Mouse (Mus musculus) MEL (cell line): ENCODE results near the gene Maf.

Source experiments
- CTCF ChIP-seq, 3 experiments: IDR thresholded peaks in 2 of 3; conservative IDR thresholded peaks in 1 of 3; 2 replicates each; pipeline ENCODE4 v1.5.1; 2011 to 2012; ENCODE audit warnings: low read length in 3 of 3, low read depth in 2 of 3, mild to moderate bottlenecking in 2 of 3, improper control_type of control experiment in 1 of 3, inconsistent platforms in 1 of 3, mixed read lengths in 1 of 3, moderate library complexity in 1 of 3; ENCODE audit not compliant: control insufficient read depth in 1 of 3, insufficient read depth in 1 of 3, poor library complexity in 1 of 3, severe bottlenecking in 1 of 3
- E2F4 ChIP-seq: IDR thresholded peaks from 2 replicates; pipeline ENCODE4 v1.6.1; 2011; ENCODE audit warnings: low read depth, low read length, improper control_type of control experiment, borderline replicate concordance
- EP300 ChIP-seq, 2 experiments: IDR thresholded peaks; 2 replicates each; pipeline ENCODE4 v1.6.1; 2011; ENCODE audit warnings: improper control_type of control experiment in 2 of 2, low read length in 2 of 2, low read depth in 1 of 2, mild to moderate bottlenecking in 1 of 2
- ETS1 ChIP-seq: IDR thresholded peaks from 2 replicates; pipeline ENCODE4 v1.6.1; 2012; ENCODE audit warnings: low read depth, mild to moderate bottlenecking, inconsistent platforms, low read length, improper control_type of control experiment, moderate library complexity
- GABPA ChIP-seq: IDR thresholded peaks from 2 replicates; pipeline ENCODE4 v1.6.1; 2012; ENCODE audit warnings: low read depth, mild to moderate bottlenecking, inconsistent platforms, low read length, improper control_type of control experiment, moderate library complexity
- MAFK ChIP-seq: IDR thresholded peaks from 2 replicates; pipeline ENCODE4 v1.6.1; 2011; ENCODE audit warnings: low read depth, mild to moderate bottlenecking, low read length, improper control_type of control experiment, borderline replicate concordance
- MAZ ChIP-seq: IDR thresholded peaks from 2 replicates; pipeline ENCODE4 v1.6.1; 2012; ENCODE audit warnings: low read depth, mild to moderate bottlenecking, inconsistent platforms, low read length, improper control_type of control experiment
- NRF1 ChIP-seq: IDR thresholded peaks from 2 replicates; pipeline ENCODE4 v1.6.1; 2014; ENCODE audit warnings: low read depth, mild to moderate bottlenecking, inconsistent platforms, low read length, improper control_type of control experiment, moderate library complexity; ENCODE audit not compliant: poor library complexity, insufficient read depth, severe bottlenecking
- POLR2A ChIP-seq, 2 experiments: IDR thresholded peaks; 2 replicates each; pipeline ENCODE4 v1.6.1; 2011 to 2012; ENCODE audit warnings: low read length in 2 of 2, mild to moderate bottlenecking in 2 of 2, control low read depth in 1 of 2, improper control_type of control experiment in 1 of 2, low read depth in 1 of 2, moderate library complexity in 1 of 2; ENCODE audit not compliant: control insufficient read depth in 1 of 2, insufficient read depth in 1 of 2, poor library complexity in 1 of 2
- ZNF384 ChIP-seq: IDR thresholded peaks from 2 replicates; pipeline ENCODE4 v1.6.1; 2012; ENCODE audit warnings: low read depth, mild to moderate bottlenecking, inconsistent platforms, low read length, improper control_type of control experiment

DNA sequence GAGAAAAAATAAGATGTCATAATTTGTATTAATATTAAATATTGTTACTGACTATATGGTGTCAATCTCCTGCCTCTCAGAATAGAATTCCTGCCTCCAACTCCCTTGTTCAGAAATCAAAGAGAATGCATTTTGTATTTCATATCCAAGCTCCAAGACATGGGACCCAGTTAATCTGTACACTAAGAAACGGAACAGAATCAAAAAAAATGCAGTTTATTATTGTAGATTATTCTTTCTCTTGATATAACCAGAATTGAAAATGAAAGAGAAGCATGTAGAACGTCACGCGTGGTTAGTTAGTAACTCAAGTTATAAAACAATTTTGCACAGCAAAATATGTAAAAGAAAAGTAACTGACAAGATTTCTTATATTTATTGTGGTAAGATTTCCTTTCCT lies 4.5 kb downstream of the Maf start:
- TF ChIP-seq CTCF (IDR thresholded peaks at IDR 0.05 in 2 of 3, conservative IDR thresholded peaks at IDR 0.05 in 1 of 3; ENCODE audit: control insufficient read depth in 1 of 3, insufficient read depth in 1 of 3, low read depth in 2 of 3, low read length in 3 of 3, poor library complexity in 1 of 3, severe bottlenecking in 1 of 3) (no peak), EP300 (IDR thresholded peaks at IDR 0.05; ENCODE audit: low read depth in 1 of 2, low read length in 2 of 2) (no peak), E2F4 (no peak), POLR2A (IDR thresholded peaks at IDR 0.05; ENCODE audit: control insufficient read depth in 1 of 2, insufficient read depth in 1 of 2, low read depth in 1 of 2, low read length in 2 of 2, poor library complexity in 1 of 2) (no peak), ETS1 (no peak), MAFK (no peak), NRF1 (no peak), ZNF384 (no peak), MAZ (no peak), GABPA (no peak)
